Mouse (Mus musculus): ENCODE data around the gene Mbip. TPM values are rescaled to one million over a fixed set of nuclear protein-coding genes. Genes with fewer than 3 reads are reported as not detected.

Gene Mbip
- 48.1 TPM for polyA plus RNA-seq (2014; fragmentation: Illumina TruSeq; extraction: RNeasy Lipid Tissue Mini Kit (QIAGEN cat#74804); ENCODE audit: low read depth, low replicate concordance)

DNA sequence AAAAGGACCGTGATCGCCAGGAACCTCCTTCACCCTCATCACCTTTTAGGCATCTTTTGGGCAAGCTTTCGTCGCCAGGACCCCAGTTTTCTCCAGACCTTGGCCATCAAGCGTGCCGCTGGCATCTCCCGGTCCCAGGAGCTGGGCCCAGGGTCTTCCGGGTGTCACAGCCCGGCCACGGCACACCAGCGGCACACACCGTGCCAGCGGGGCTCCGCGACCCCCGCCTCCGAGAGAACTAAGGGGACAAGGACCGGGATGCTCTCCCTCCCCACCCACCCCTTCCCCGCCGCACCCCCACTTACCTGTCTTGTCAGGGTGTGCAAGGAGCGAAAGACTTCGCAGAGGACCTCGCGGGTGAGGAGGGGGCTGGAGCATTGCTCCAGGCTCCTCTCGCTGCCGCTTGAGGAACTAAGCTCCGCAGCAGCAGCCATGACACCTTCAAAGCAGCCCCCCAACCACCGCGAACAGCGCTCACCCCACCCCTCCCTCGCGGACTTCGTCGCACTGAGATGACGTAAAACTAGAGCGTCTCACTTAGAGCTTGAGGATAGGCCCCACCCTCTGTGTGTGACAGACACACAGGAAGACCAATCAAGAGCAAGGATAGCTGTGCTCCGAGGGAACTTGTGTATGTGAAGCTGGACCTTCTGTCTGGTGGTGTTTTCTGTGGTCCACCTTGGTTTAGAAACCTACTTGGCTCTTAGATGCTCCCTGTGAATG is at the start of gene Mbip:
TSS of gene Mbip (minus strand) at position 528 of the 723 bp plus-strand sequence.

Other genes starting within 250 kb of the Mbip start
- gene Nkx2-1, start 191.0 kb upstream of the Mbip start, polyA plus RNA-seq (2014; fragmentation: Illumina TruSeq; extraction: RNeasy Lipid Tissue Mini Kit (QIAGEN cat#74804); ENCODE audit: low read depth, low replicate concordance), result not detected

Measured in sigmoid colon, adult 10 weeks (tissue).